14 mouse cellular contexts compared by ENCODE assay signal in genomic region chr9:103505067-103505466, GRCm38 (mm10). TPM values are rescaled to one million over a fixed set of nuclear protein-coding genes. Genes with fewer than 3 reads are reported as not detected.
DNase-seq lines count a peak whose midpoint lies in the region; ATAC-seq and TF ChIP-seq lines count a peak whose summit lies in the region.
"Had no signal": no experiment of that assay in that cellular context is flagged by ENCODE, and none has a peak within 500 bp of the region (broad histone marks: within the 10 kb centered on the region; RNA-seq: fewer than 3 reads in every experiment).

No protein-coding gene starts in this region.

- H3K36me3 ChIP-seq in hindbrain, embryonic 10.5 days: peaks cover 2% of the 10 kb centered on the region; the same call in 1 of the 2 replicates
- no peaks in the 10 kb centered on the region for H3K36me3 ChIP-seq in hindbrain, postnatal 0 days (ENCODE audit: insufficient read depth, low read length)
- no peaks in the 10 kb centered on the region for H3K36me3 ChIP-seq in hindbrain, embryonic 11.5 days (ENCODE audit: control insufficient read depth, insufficient read depth, low read length)
- no peaks in the 10 kb centered on the region for H3K36me3 ChIP-seq in midbrain, embryonic 16.5 days (ENCODE audit: control insufficient read depth, insufficient read depth, low read length)

- H3K4me2 ChIP-seq in hindbrain, postnatal 0 days (ENCODE audit: low read depth, low read length): no peak overlapping the region
- no peak overlapping the region for H3K4me2 ChIP-seq in hindbrain, embryonic 11.5 days (replicated peaks; ENCODE audit: low read depth, low read length)
- H3K4me2 ChIP-seq in midbrain, embryonic 16.5 days (ENCODE audit: low read length): no peak overlapping the region
- H3K4me2 ChIP-seq: liver, embryonic 11.5 days had no signal

- peaks cover 60% of the 10 kb centered on the region for H3K4me1 ChIP-seq in hindbrain, embryonic 10.5 days (replicated peaks)
- H3K4me1 ChIP-seq in hindbrain, postnatal 0 days (ENCODE audit: insufficient read depth, low read length): peaks cover 19% of the 10 kb centered on the region
- peaks cover 14% of the 10 kb centered on the region for H3K4me1 ChIP-seq in hindbrain, embryonic 11.5 days (replicated peaks; ENCODE audit: control insufficient read depth, insufficient read depth, low read length)
- peaks cover 37% of the 10 kb centered on the region for H3K4me1 ChIP-seq in midbrain, embryonic 16.5 days (ENCODE audit: control insufficient read depth, insufficient read depth, low read length)

- ATAC-seq in hindbrain, postnatal 0 days: no peak
- peak; percentile 45 for ATAC-seq in hindbrain, embryonic 11.5 days (ENCODE audit: low FRiP score)
- peak; percentile 27; the same call in 1 of the 2 replicates for ATAC-seq in midbrain, embryonic 16.5 days

- H3K9ac ChIP-seq in hindbrain, postnatal 0 days (replicated peaks; ENCODE audit: low read length): no peak overlapping the region
- H3K9ac ChIP-seq in hindbrain, embryonic 11.5 days (ENCODE audit: low read depth, low read length): no peak overlapping the region
- no peak overlapping the region for H3K9ac ChIP-seq in midbrain, embryonic 16.5 days (ENCODE audit: low read depth, low read length)

- 0 out of 2 replicates have a peak overlapping the region, but pooled peaks have one; percentile 5 for H3K27ac ChIP-seq in hindbrain, embryonic 10.5 days
- H3K27ac ChIP-seq in hindbrain, postnatal 0 days: no peak overlapping the region
- H3K27ac ChIP-seq in hindbrain, embryonic 11.5 days (ENCODE audit: low read depth, low read length): no peak overlapping the region
- peak overlapping the region; percentile 65 for H3K27ac ChIP-seq in midbrain, embryonic 16.5 days (ENCODE audit: low read length)
- H3K27ac ChIP-seq: heart, adult 2 months had no signal

- no peak for TF ChIP-seq CTCF in hindbrain, postnatal 0 days (IDR thresholded peaks at IDR 0.05; ENCODE audit: low read depth)

- WGBS in hindbrain, embryonic 10.5 days: 80% methylated on average over 5 of the region's 5 CpGs
- WGBS in hindbrain, postnatal 0 days: 30% methylated on average over 5 of the region's 5 CpGs
- WGBS in hindbrain, embryonic 11.5 days: 70% methylated on average over 5 of the region's 5 CpGs
- WGBS in midbrain, embryonic 16.5 days: 39% methylated on average over 5 of the region's 5 CpGs

- H3K27me3 ChIP-seq in hindbrain, embryonic 10.5 days (ENCODE audit: insufficient read depth, poor library complexity, severe bottlenecking): peaks cover 20% of the 10 kb centered on the region
- H3K27me3 ChIP-seq in hindbrain, postnatal 0 days (ENCODE audit: insufficient read depth, low read length): no peaks in the 10 kb centered on the region
- no peaks in the 10 kb centered on the region for H3K27me3 ChIP-seq in hindbrain, embryonic 11.5 days (ENCODE audit: control insufficient read depth, insufficient read depth, low read length)
- H3K27me3 ChIP-seq in midbrain, embryonic 16.5 days (ENCODE audit: control insufficient read depth, insufficient read depth, low read depth, low read length): no peaks in the 10 kb centered on the region

- intact Hi-C loops in left cerebral cortex, postnatal 25 days (cut with DNase I): loop anchor here (2.0 kb wide), 1 partner anchor 44 kb away; no protein-coding TSS in a partner anchor

- H3K9me3 ChIP-seq in hindbrain, embryonic 10.5 days: 0 out of 2 replicates have a peak, but pooled peaks cover 3% of the 10 kb centered on the region
- no peaks in the 10 kb centered on the region for H3K9me3 ChIP-seq in hindbrain, postnatal 0 days (ENCODE audit: low read length)
- no peaks in the 10 kb centered on the region for H3K9me3 ChIP-seq in hindbrain, embryonic 11.5 days (ENCODE audit: control insufficient read depth, low read length)
- H3K9me3 ChIP-seq in midbrain, embryonic 16.5 days (replicated peaks; ENCODE audit: control insufficient read depth, low read length, poor library complexity, severe bottlenecking): no peaks in the 10 kb centered on the region

- no peak overlapping the region for H3K4me3 ChIP-seq in hindbrain, embryonic 10.5 days
- H3K4me3 ChIP-seq in hindbrain, postnatal 0 days (ENCODE audit: low read length): no peak overlapping the region
- no peak overlapping the region for H3K4me3 ChIP-seq in hindbrain, embryonic 11.5 days (ENCODE audit: low read depth, low read length)
- H3K4me3 ChIP-seq in midbrain, embryonic 16.5 days (ENCODE audit: low read depth, low read length): no peak overlapping the region
- H3K4me3 ChIP-seq: heart, adult 2 months had no signal

- DNase-seq in hindbrain, embryonic 10.5 days (ENCODE audit: low spot score): no peak
- no peak for DNase-seq in hindbrain, postnatal 0 days (ENCODE audit: low spot score)
- peak; percentile 50 to 68 for DNase-seq in cerebellum, postnatal 14 days
- no peak for DNase-seq in hindbrain, embryonic 11.5 days (ENCODE audit: low spot score)
- DNase-seq in retina, postnatal 1 day: no peak
- DNase-seq in left cerebral cortex, postnatal 25 days (ENCODE audit: low spot score in 2 of 2): no peak
- DNase-seq in urinary bladder, adult 2 months (ENCODE audit: low spot score): no peak
- DNase-seq: adrenal gland, postnatal 10 days; heart, adult 2 months; heart, postnatal 36 days; kidney, adult 8-10 months; lung, postnatal 14 days had no signal

RNA-seq across cellular contexts. Expression of gene Bfsp2, which starts 24.8 kb away (rescaled TPM):
- 0.90 and 2.5 TPM in 2 replicates for polyA plus RNA-seq in hindbrain, embryonic 10.5 days (2016; fragmentation: Nextera tagmentation; extraction: Ambion mirVana)
- 1.8 and 4.2 TPM in 2 replicates for total RNA-seq in hindbrain, postnatal 0 days (2014; rRNA removed)
- polyA plus RNA-seq in hindbrain, postnatal 0 days (2015; fragmentation: Nextera tagmentation; extraction: Ambion mirVana): 7.7 and 8.7 TPM in 2 replicates
- polyA plus RNA-seq in hindbrain, embryonic 11.5 days (2014; fragmentation: Nextera tagmentation; extraction: Ambion mirVana): 0.54 and 2.1 TPM in 2 replicates
- polyA plus RNA-seq in midbrain, embryonic 16.5 days (2015; fragmentation: Nextera tagmentation; extraction: Ambion mirVana): 2.2 and 2.8 TPM in 2 replicates
- total RNA-seq in left cerebral cortex, postnatal 25 days (2021): 1 to 10 TPM; 4.3 to 5.5 TPM
- polyA plus RNA-seq in urinary bladder, adult 2 months (2012; rRNA removed): 0.10 and 0.11 TPM in 2 replicates

Comparison
In these comparisons a context has a peak if more than half of its experiments do, and no peak if none do; other contexts are left out.
1. H3K27ac ChIP-seq: peak in hindbrain, embryonic 10.5 days (single experiment) and midbrain, embryonic 16.5 days (single experiment); none in hindbrain, postnatal 0 days (single experiment) and hindbrain, embryonic 11.5 days (single experiment).
2. DNase-seq: peak in cerebellum, postnatal 14 days (2 of 2); none in hindbrain, embryonic 10.5 days (single experiment), hindbrain, postnatal 0 days (single experiment), hindbrain, embryonic 11.5 days (single experiment), retina, postnatal 1 day (single experiment), left cerebral cortex, postnatal 25 days (0 of 2) and urinary bladder, adult 2 months (single experiment).